Mouse (Mus musculus) heart, adult 11 months (tissue): ENCODE data around the gene Arsk.
A peak's percentile ranks its signal among the peaks of the same experiment; 100 is the strongest.

Source experiments
- DNase-seq: peaks from one replicate; pipeline ENCODE4 v3.0.0; 2022

Arsk gene

GRCm38 (mm10) chr13:76021782-76022181 is 76.7 kb downstream of the Arsk start:
- DNase-seq: no peak

GRCm38 (mm10) chr13:76018844-76019400 is 79.5 kb downstream of the Arsk start:
- DNase-seq: no peak

DNA sequence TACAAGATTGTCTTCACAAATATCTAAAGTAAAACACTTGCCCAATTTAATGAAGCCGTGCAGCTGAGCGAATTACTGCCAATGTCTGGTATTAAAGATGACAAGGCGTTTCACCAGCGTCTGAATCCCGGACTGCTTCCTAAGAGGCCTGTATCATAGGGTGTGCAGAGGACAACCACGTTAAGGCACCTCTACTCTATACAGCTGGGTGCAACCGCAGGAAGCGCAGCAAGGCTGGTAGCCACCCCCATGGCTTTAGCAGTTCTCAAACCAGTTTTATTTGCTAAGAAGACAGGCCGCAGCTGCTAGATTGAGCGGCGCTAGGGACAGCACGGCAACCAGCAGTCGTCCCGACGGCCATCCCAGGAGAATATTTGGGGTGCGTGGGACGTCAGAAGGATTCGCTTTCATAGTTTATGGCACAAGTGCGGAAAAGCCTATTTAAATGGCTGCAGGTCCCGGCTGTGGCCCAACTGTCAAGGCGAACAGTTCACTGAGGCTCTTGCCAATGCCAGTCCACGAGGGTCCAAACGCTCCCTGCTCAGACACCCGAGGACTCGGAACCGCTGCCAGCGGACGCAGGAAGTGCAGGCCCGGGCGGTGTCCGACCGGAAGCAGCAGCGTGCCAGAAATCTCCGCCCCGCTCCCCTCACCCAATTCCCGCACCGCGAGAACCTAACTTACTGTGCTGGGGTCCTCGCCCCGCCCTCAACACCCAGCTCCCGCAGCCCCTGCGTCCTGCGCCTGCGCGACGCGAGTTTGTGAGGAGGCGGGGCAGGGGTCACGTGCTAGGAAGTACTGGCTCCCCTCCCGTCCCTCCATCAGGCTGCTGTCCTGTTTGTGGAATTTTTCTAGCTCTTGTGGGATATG is 80.3 kb downstream of the Arsk start, which contains the start of gene Rfesd:
Rfesd (minus strand) TSS at position 746 of the 870 bp plus-strand sequence.
- peak; percentile 100 for DNase-seq

DNA sequence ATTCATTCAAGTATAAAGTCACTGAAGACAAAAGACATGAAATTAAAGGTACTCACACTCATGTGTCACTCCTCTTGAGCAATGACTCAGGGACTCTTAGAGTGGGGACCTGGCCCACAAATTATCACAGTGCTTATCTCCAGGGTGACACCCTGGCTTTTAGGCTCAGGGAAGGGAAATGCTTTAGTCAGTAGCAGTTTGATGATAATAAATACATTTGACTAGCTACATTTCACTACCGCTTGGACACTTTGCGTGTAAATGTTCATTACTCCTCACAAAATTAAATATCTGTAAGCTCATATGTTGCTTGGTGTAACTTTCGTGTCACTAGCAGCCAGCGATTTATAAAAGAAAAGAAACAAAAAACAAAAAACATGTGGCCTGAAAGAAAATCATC is 81.0 kb downstream of the Arsk start:
- no peak for DNase-seq

DNA sequence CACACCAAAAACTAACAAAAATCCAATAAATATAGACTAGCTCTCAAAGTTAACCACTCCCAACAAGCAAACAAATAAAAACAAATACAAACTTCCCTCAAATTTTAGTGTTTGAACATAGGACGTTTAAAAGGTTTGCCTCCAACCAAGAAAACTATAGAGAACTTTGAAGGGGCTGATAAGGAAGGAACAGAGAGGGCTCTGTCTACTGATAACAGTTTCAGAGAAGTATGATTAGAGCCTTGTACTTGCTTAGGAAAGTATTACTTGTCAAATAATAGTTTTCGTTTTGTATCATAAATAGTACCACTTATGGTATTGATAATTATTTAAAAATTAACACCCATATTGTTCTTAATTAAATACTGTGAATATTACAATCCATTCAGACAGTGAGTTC is 83.9 kb downstream of the Arsk start:
- no peak for DNase-seq
